Mouse (Mus musculus): Measurements from ENCODE around the gene Fam189b.

DNA sequence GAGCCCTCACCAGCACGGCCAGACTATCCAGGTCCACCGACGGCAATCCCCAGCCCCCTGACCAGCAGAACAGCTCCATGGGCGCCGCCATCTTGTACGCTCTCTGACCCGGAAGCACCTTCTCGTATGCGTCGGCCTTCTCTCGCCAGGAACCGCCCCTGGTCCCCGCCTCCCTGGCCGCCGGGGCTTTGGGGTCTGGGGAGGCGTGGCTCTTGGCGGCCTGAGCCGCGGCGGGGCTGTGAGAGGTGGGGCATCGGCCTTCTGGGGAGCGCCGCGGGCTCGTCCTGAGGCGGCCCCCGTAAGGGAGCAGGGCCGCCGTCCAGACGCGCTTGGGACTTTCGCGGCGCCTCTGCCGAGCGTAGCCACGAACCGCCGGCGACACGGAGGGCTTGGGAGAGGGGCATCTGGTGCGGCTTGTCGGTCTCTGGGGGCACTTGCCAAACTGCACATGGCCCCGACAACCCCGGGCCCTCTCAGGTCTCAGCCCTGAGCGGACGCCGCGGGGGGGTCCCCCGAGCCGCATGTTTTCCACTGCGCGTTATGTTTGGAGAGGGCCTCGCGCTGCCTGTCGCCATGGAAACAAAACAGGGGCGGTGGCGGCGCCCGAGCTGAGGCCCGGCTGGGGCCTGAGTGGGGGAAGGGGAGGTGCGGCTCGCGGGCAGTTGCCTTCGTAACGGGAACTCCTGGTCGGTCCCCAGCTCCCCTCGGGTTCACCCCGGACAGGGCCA, 31.0 kb downstream of the Fam189b start:
- no peak for TF ChIP-seq CTCF (IDR thresholded peaks at IDR 0.05; ENCODE audit: low read depth, low read length)
- no peak; the same call in 1 of the 2 replicates for TF ChIP-seq POLR2A (IDR thresholded peaks at IDR 0.05; ENCODE audit: borderline replicate concordance, low read depth, low read length)
